Mouse (Mus musculus): ENCODE results near the gene Il1b. TPM values are rescaled to one million over a fixed set of nuclear protein-coding genes. Genes with fewer than 3 reads are reported as not detected.
A peak's percentile ranks its signal among the peaks of the same experiment; 100 is the strongest.

Gene Il1b
- total RNA-seq (2021) = not detected
- long read RNA-seq, experiment 1 = 0 reads
- long read RNA-seq, experiment 2 = 0 reads

GRCm38 (mm10) chr2:129371039-129371438, at the start of gene Il1b:
Il1b (minus strand) TSS chr2:129371139.
- intact Hi-C loops (cut with DNase I; ENCODE audit: low total_unique reads) = no loop called here
- DNase-seq = no peak

GRCm38 (mm10) chr2:129419361-129419880, 48.5 kb upstream of the Il1b start:
- no peak for DNase-seq
- intact Hi-C loops (cut with DNase I; ENCODE audit: low total_unique reads) = no loop called here

- no peak for DNase-seq
- intact Hi-C loops (cut with DNase I; ENCODE audit: low total_unique reads) = no loop called here
These were observed 43.7 kb upstream of the Il1b start for GRCm38 (mm10) chr2:129414593-129414992.

- intact Hi-C loops (cut with DNase I; ENCODE audit: low total_unique reads) = no loop called here
- DNase-seq = no peak
These were observed 42.5 kb upstream of the Il1b start for GRCm38 (mm10) chr2:129413488-129413887.

GRCm38 (mm10) chr2:129411651-129412050, 40.7 kb upstream of the Il1b start:
- intact Hi-C loops (cut with DNase I; ENCODE audit: low total_unique reads) = no loop called here
- DNase-seq = no peak

GRCm38 (mm10) chr2:129410344-129410743, 39.4 kb upstream of the Il1b start:
- intact Hi-C loops (cut with DNase I; ENCODE audit: low total_unique reads) = no loop called here

GRCm38 (mm10) chr2:129408476-129408875, 37.5 kb upstream of the Il1b start:
- intact Hi-C loops (cut with DNase I; ENCODE audit: low total_unique reads) = no loop called here

More at GRCm38 (mm10) chr2:129410344-129410743, 39.4 kb upstream of the Il1b start:
- no peak for DNase-seq

GRCm38 (mm10) chr2:129407596-129407995, 36.7 kb upstream of the Il1b start:
- intact Hi-C loops (cut with DNase I; ENCODE audit: low total_unique reads) = no loop called here
- DNase-seq = no peak

More at GRCm38 (mm10) chr2:129408476-129408875, 37.5 kb upstream of the Il1b start:
- peak; percentile 76 for DNase-seq

- intact Hi-C loops (cut with DNase I; ENCODE audit: low total_unique reads) = no loop called here
- no peak for DNase-seq
These were observed 35.6 kb upstream of the Il1b start for GRCm38 (mm10) chr2:129406508-129406907.

- intact Hi-C loops (cut with DNase I; ENCODE audit: low total_unique reads) = no loop called here
- no peak for DNase-seq
These were observed 32.8 kb upstream of the Il1b start for GRCm38 (mm10) chr2:129403786-129404185.

GRCm38 (mm10) chr2:129402330-129402729, 31.4 kb upstream of the Il1b start:
- DNase-seq = no peak
- intact Hi-C loops (cut with DNase I; ENCODE audit: low total_unique reads) = no loop called here

- intact Hi-C loops (cut with DNase I; ENCODE audit: low total_unique reads) = no loop called here
These were observed 30.9 kb upstream of the Il1b start for GRCm38 (mm10) chr2:129401803-129402202.

GRCm38 (mm10) chr2:129398176-129398575, 27.2 kb upstream of the Il1b start:
- no peak for DNase-seq
- intact Hi-C loops (cut with DNase I; ENCODE audit: low total_unique reads) = no loop called here

More at GRCm38 (mm10) chr2:129401803-129402202, 30.9 kb upstream of the Il1b start:
- no peak for DNase-seq

- intact Hi-C loops (cut with DNase I; ENCODE audit: low total_unique reads) = no loop called here
These were observed 22.6 kb upstream of the Il1b start for GRCm38 (mm10) chr2:129393524-129393923.

GRCm38 (mm10) chr2:129390161-129390560, 19.2 kb upstream of the Il1b start:
- DNase-seq = no peak
- intact Hi-C loops (cut with DNase I; ENCODE audit: low total_unique reads) = no loop called here

More at GRCm38 (mm10) chr2:129393524-129393923, 22.6 kb upstream of the Il1b start:
- DNase-seq = no peak

- intact Hi-C loops (cut with DNase I; ENCODE audit: low total_unique reads) = no loop called here
These were observed 18.4 kb upstream of the Il1b start for GRCm38 (mm10) chr2:129389323-129389722.

GRCm38 (mm10) chr2:129385331-129385730, 14.4 kb upstream of the Il1b start:
- intact Hi-C loops (cut with DNase I; ENCODE audit: low total_unique reads) = no loop called here
- no peak for DNase-seq

More at GRCm38 (mm10) chr2:129389323-129389722, 18.4 kb upstream of the Il1b start:
- DNase-seq = no peak

GRCm38 (mm10) chr2:129384272-129384660, 13.3 kb upstream of the Il1b start:
- intact Hi-C loops (cut with DNase I; ENCODE audit: low total_unique reads) = no loop called here
- DNase-seq = no peak

- intact Hi-C loops (cut with DNase I; ENCODE audit: low total_unique reads) = no loop called here
- no peak for DNase-seq
These were observed 12.8 kb upstream of the Il1b start for GRCm38 (mm10) chr2:129383512-129384271.

GRCm38 (mm10) chr2:129380746-129381474, 10.0 kb upstream of the Il1b start:
- DNase-seq = no peak
- intact Hi-C loops (cut with DNase I; ENCODE audit: low total_unique reads) = no loop called here

All from gastrocnemius, postnatal 14 days (tissue).